ENCODE assay signal across 33 mouse cellular contexts in the genomic region with DNA sequence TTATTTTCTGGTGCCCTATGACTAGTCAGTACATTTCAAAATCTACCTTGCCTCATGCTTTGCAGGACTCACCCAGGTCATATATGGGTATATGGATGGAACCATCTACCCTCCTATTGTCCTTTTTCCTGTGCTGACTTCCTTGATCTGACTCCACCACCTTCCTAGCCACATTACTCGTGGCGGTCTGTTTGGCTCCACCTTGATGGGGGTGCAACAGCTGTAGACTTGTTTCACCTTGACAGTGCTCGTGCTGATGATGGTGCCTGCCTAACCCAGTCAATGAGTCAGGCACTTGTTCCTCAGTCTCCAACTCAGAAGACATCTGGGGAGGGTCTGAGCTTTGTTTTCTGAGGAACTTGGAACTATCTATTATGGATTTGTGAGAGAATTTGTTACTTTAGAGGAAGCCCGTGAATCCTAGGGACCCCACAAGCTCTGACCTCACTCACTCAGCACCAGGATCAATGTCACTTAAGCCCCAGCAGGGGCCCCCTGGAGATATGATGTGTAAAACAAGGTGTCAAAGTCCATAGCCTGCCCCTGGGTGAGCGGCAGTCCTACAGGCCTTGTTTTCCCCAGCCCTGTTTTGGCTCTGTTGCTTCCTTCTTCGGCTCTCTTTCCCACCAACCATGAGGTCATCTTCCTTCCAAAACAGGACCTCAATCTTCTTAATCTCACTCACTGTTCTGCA. TPM values are rescaled to one million over a fixed set of nuclear protein-coding genes. Genes with fewer than 3 reads are reported as not detected.
DNase-seq lines count a peak whose midpoint lies in the region; ATAC-seq lines count a peak whose summit lies in the region.
"Had no signal": no experiment of that assay in that cellular context is flagged by ENCODE, and none has a peak within 500 bp of the region (broad histone marks: within the 10 kb centered on the region; RNA-seq: fewer than 3 reads in every experiment).

No protein-coding gene starts in this region.

- DNase-seq in intestine, embryonic 14.5 days (ENCODE audit: low spot score), result no peak
- DNase-seq in MN1 (ENCODE audit: low spot score), result no peak
- no peak for DNase-seq in kidney, postnatal 10 days
- DNase-seq: adrenal gland, adult 8-10 months; adrenal gland, postnatal 25 days; cerebellum, adult 11-12 months; cerebellum, adult 9-10 months; cerebellum, postnatal 14 days; forebrain, postnatal 0 days; gastrocnemius, adult 2 months; gastrocnemius, postnatal 14 days; heart, adult 18-20 months; heart, postnatal 10 days; heart, postnatal 4 days had no signal

- H3K27me3 ChIP-seq in intestine, embryonic 14.5 days (replicated peaks; ENCODE audit: control insufficient read depth, insufficient read depth, low read length), result no peaks in the 10 kb centered on the region
- no peaks in the 10 kb centered on the region for H3K27me3 ChIP-seq in intestine, embryonic 15.5 days (replicated peaks)
- no peaks in the 10 kb centered on the region for H3K27me3 ChIP-seq in stomach, embryonic 15.5 days (replicated peaks)
- H3K27me3 ChIP-seq: heart, embryonic 15.5 days had no signal

- H3K4me1 ChIP-seq in intestine, embryonic 14.5 days (replicated peaks; ENCODE audit: control insufficient read depth, insufficient read depth, low read length), result no peaks in the 10 kb centered on the region
- H3K4me1 ChIP-seq in intestine, embryonic 15.5 days (replicated peaks), result no peaks in the 10 kb centered on the region
- H3K4me1 ChIP-seq in stomach, embryonic 15.5 days, result no peaks in the 10 kb centered on the region
- H3K4me1 ChIP-seq: heart, embryonic 12.5 days; heart, embryonic 15.5 days had no signal

- ATAC-seq in intestine, embryonic 14.5 days (replicated peaks; ENCODE audit: low FRiP score, low TSS enrichment, low read depth), result peak; percentile 61
- peak; percentile 93 for ATAC-seq in intestine, embryonic 15.5 days
- peak; percentile 57 for ATAC-seq in stomach, embryonic 15.5 days (ENCODE audit: insufficient read depth, low FRiP score, low read depth)
- ATAC-seq in megakaryocyte progenitor cell, adult 5-6 weeks (replicated peaks; ENCODE audit: poor library complexity), result no peak
- ATAC-seq: activated CD4-positive, CD25-positive, alpha-beta regulatory T cell, adult 4 months; CD4-positive, CD25-positive, alpha-beta regulatory T cell, adult 4 months; forebrain, embryonic 14.5 days; forebrain, postnatal 0 days; hindbrain, postnatal 0 days had no signal

- no peaks in the 10 kb centered on the region for H3K36me3 ChIP-seq in intestine, embryonic 14.5 days (ENCODE audit: control insufficient read depth, insufficient read depth, low read length)
- H3K36me3 ChIP-seq in intestine, embryonic 15.5 days, result no peaks in the 10 kb centered on the region
- no peaks in the 10 kb centered on the region for H3K36me3 ChIP-seq in stomach, embryonic 15.5 days
- H3K36me3 ChIP-seq: heart, embryonic 12.5 days; heart, embryonic 15.5 days had no signal

- H3K4me2 ChIP-seq in intestine, embryonic 14.5 days (ENCODE audit: low read length), result no peak overlapping the region
- no peak overlapping the region for H3K4me2 ChIP-seq in intestine, embryonic 15.5 days (replicated peaks)
- H3K4me2 ChIP-seq in stomach, embryonic 15.5 days, result no peak overlapping the region
- H3K4me2 ChIP-seq: heart, embryonic 12.5 days; heart, embryonic 15.5 days; hindbrain, embryonic 14.5 days had no signal

- H3K27ac ChIP-seq in intestine, embryonic 14.5 days (ENCODE audit: low read depth), result no peak overlapping the region
- no peak overlapping the region for H3K27ac ChIP-seq in intestine, embryonic 15.5 days
- H3K27ac ChIP-seq in stomach, embryonic 15.5 days, result no peak overlapping the region; the same call in 1 of the 2 replicates
- H3K27ac ChIP-seq: gastrocnemius, adult 2 months; heart, embryonic 15.5 days; hindbrain, embryonic 14.5 days; hindbrain, postnatal 0 days had no signal

- H3K4me3 ChIP-seq in intestine, embryonic 14.5 days (ENCODE audit: low read depth, low read length), result no peak overlapping the region
- no peak overlapping the region for H3K4me3 ChIP-seq in intestine, embryonic 15.5 days (replicated peaks)
- H3K4me3 ChIP-seq in stomach, embryonic 15.5 days (replicated peaks), result no peak overlapping the region
- H3K4me3 ChIP-seq: gastrocnemius, adult 2 months; heart, embryonic 12.5 days; heart, embryonic 15.5 days had no signal

- H3K9me3 ChIP-seq in intestine, embryonic 14.5 days (ENCODE audit: control insufficient read depth, low read length), result no peaks in the 10 kb centered on the region
- H3K9me3 ChIP-seq in intestine, embryonic 15.5 days, result no peaks in the 10 kb centered on the region
- H3K9me3 ChIP-seq in stomach, embryonic 15.5 days, result no peaks in the 10 kb centered on the region
- H3K9me3 ChIP-seq: heart, embryonic 12.5 days; heart, embryonic 15.5 days had no signal

- H3K9ac ChIP-seq in intestine, embryonic 14.5 days (ENCODE audit: low read length), result no peak overlapping the region
- no peak overlapping the region for H3K9ac ChIP-seq in intestine, embryonic 15.5 days
- H3K9ac ChIP-seq in stomach, embryonic 15.5 days, result no peak overlapping the region
- H3K9ac ChIP-seq: forebrain, postnatal 0 days; heart, embryonic 12.5 days; heart, embryonic 15.5 days; hindbrain, embryonic 14.5 days had no signal

- WGBS in intestine, embryonic 14.5 days, result 70% methylated on average over 6 of the region's 6 CpGs
- WGBS in intestine, embryonic 15.5 days, result 56% methylated on average over 6 of the region's 6 CpGs
- WGBS in stomach, embryonic 15.5 days, result 63% methylated on average over 6 of the region's 6 CpGs

RNA-seq across cellular contexts. Expression of a gene that starts 5.1 kb away (rescaled TPM):
- 0.30 and 0.58 TPM in 2 replicates for polyA plus RNA-seq in intestine, embryonic 14.5 days (2014; fragmentation: Nextera tagmentation; extraction: Ambion mirVana)
- 0.40 and 0.51 TPM in 2 replicates for polyA plus RNA-seq in intestine, embryonic 15.5 days (2015; fragmentation: Nextera tagmentation; extraction: Ambion mirVana)
- polyA plus RNA-seq in stomach, embryonic 15.5 days (2015; fragmentation: Nextera tagmentation; extraction: Ambion mirVana), result 5.0 and 5.3 TPM in 2 replicates
- total RNA-seq in megakaryocyte progenitor cell, adult 5-6 weeks (2015), result not detected in 2 replicates
- total RNA-seq in megakaryocyte progenitor cell, adult 5-6 weeks (2017), result not detected in 2 replicates
- total RNA-seq: adrenal gland, postnatal 25 days; forebrain, postnatal 0 days; gastrocnemius, adult 2 months; gastrocnemius, postnatal 14 days; gastrocnemius, postnatal 4 days; heart, adult 18-20 months; heart, postnatal 10 days; heart, postnatal 4 days; hindbrain, postnatal 0 days; MEL had no signal
- polyA plus RNA-seq: heart, embryonic 15.5 days had no signal

RNA-seq across cellular contexts. Expression of a gene that starts 36.0 kb away (rescaled TPM):
- 7.3 and 8.6 TPM in 2 replicates for polyA plus RNA-seq in intestine, embryonic 14.5 days (2014; fragmentation: Nextera tagmentation; extraction: Ambion mirVana)
- 7.7 and 9.8 TPM in 2 replicates for polyA plus RNA-seq in intestine, embryonic 15.5 days (2015; fragmentation: Nextera tagmentation; extraction: Ambion mirVana)
- polyA plus RNA-seq in stomach, embryonic 15.5 days (2015; fragmentation: Nextera tagmentation; extraction: Ambion mirVana), result 9.2 and 12.0 TPM in 2 replicates
- 0.15 and 4.2 TPM in 2 replicates for total RNA-seq in megakaryocyte progenitor cell, adult 5-6 weeks (2015)
- total RNA-seq in megakaryocyte progenitor cell, adult 5-6 weeks (2017), result 1.7 and 2.6 TPM in 2 replicates

RNA-seq across cellular contexts. Expression of a gene that starts 39.2 kb away (rescaled TPM):
- 0.08 TPM in 1 of 2 replicates, not detected in the other for polyA plus RNA-seq in intestine, embryonic 14.5 days (2014; fragmentation: Nextera tagmentation; extraction: Ambion mirVana)
- polyA plus RNA-seq in intestine, embryonic 15.5 days (2015; fragmentation: Nextera tagmentation; extraction: Ambion mirVana), result 0.14 and 0.16 TPM in 2 replicates
- 0.04 and 0.05 TPM in 2 replicates for polyA plus RNA-seq in stomach, embryonic 15.5 days (2015; fragmentation: Nextera tagmentation; extraction: Ambion mirVana)
- total RNA-seq in megakaryocyte progenitor cell, adult 5-6 weeks (2015), result 0.10 TPM in 1 of 2 replicates, not detected in the other
- total RNA-seq in megakaryocyte progenitor cell, adult 5-6 weeks (2017), result not detected in 2 replicates
- total RNA-seq: adrenal gland, adult 8-10 months; adrenal gland, postnatal 25 days; forebrain, postnatal 0 days; gastrocnemius, adult 2 months; gastrocnemius, postnatal 14 days; gastrocnemius, postnatal 4 days; heart, adult 18-20 months; heart, postnatal 10 days; heart, postnatal 4 days; hindbrain, postnatal 0 days had no signal
- polyA plus RNA-seq: brain, embryonic 14.5 days; C2C12; CD4-positive, CD25-positive, alpha-beta regulatory T cell, adult 4 months; embryonic facial prominence, embryonic 11.5 days; embryonic facial prominence, embryonic 14.5 days; forebrain, embryonic 11.5 days; forebrain, embryonic 14.5 days; forebrain, postnatal 0 days; frontal cortex, adult 2 months; heart, embryonic 12.5 days; heart, embryonic 15.5 days; hindbrain, embryonic 11.5 days; hindbrain, embryonic 14.5 days; hindbrain, postnatal 0 days had no signal

RNA-seq across cellular contexts. Expression of a gene that starts 42.9 kb away (rescaled TPM):
- polyA plus RNA-seq in intestine, embryonic 14.5 days (2014; fragmentation: Nextera tagmentation; extraction: Ambion mirVana), result not detected in 2 replicates
- polyA plus RNA-seq in intestine, embryonic 15.5 days (2015; fragmentation: Nextera tagmentation; extraction: Ambion mirVana), result 0.34 and 0.54 TPM in 2 replicates
- polyA plus RNA-seq in stomach, embryonic 15.5 days (2015; fragmentation: Nextera tagmentation; extraction: Ambion mirVana), result 0.24 and 0.68 TPM in 2 replicates
- total RNA-seq in megakaryocyte progenitor cell, adult 5-6 weeks (2015), result not detected in 2 replicates
- total RNA-seq in megakaryocyte progenitor cell, adult 5-6 weeks (2017), result not detected in 2 replicates
- total RNA-seq: adrenal gland, adult 8-10 months; adrenal gland, postnatal 25 days; forebrain, postnatal 0 days; gastrocnemius, adult 2 months; gastrocnemius, postnatal 14 days; gastrocnemius, postnatal 4 days; heart, adult 18-20 months; heart, postnatal 10 days; heart, postnatal 4 days; MEL had no signal
- polyA plus RNA-seq: activated CD4-positive, CD25-positive, alpha-beta regulatory T cell, adult 4 months; brain, embryonic 14.5 days; C2C12; CD4-positive, CD25-positive, alpha-beta regulatory T cell, adult 4 months; embryonic facial prominence, embryonic 11.5 days; embryonic facial prominence, embryonic 14.5 days; forebrain, embryonic 11.5 days; forebrain, embryonic 14.5 days; forebrain, postnatal 0 days; frontal cortex, adult 2 months; heart, embryonic 12.5 days; heart, embryonic 15.5 days; hindbrain, embryonic 11.5 days; hindbrain, embryonic 14.5 days; hindbrain, postnatal 0 days had no signal
